Mouse (Mus musculus) monocyte, adult 5-6 weeks (primary cell): ENCODE data around the gene Bex3. TPM values are rescaled to one million over a fixed set of nuclear protein-coding genes. Genes with fewer than 3 reads are reported as not detected.

Experiments
- ATAC-seq: fragments of 153-309, 156-312 bp; replicated peaks from 2 replicates; pipeline ENCODE4 v1.8.0; 2017; ENCODE audit warnings: mild to moderate bottlenecking; ENCODE audit not compliant: low TSS enrichment, insufficient number of reproducible peaks, severe bottlenecking, poor library complexity, low FRiP score
- total RNA-seq: library from RNA; stranded (forward); fragments of 200-1000, 200-491, 200-594 nt; gene quantifications from 3 replicates; pipeline ENCODE4 v1.2.3, GENCODE M21; 2017

Gene Bex3
- total RNA-seq, 1 experiment from 2014 or later: 21.1 TPM

DNA sequence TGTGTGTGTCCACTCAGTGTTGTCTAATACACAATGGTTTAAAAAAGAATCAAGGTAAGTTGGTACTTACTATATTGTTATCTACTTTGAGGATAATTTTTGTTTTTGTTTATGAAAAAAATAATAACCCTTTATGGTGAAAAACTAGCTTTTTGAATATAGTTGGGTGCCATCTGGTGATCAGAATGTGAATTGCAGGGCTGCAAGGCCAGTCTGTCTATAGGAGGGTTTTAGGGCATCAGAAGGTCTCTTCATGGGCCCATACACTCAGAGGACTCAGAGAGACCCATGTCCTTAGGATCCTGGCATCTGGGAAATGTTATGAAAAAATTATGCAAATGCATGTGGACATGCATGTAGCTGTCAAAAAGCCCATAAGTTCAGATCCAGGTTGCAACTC lies 34.2 kb downstream of the Bex3 start:
- no peak for ATAC-seq

DNA sequence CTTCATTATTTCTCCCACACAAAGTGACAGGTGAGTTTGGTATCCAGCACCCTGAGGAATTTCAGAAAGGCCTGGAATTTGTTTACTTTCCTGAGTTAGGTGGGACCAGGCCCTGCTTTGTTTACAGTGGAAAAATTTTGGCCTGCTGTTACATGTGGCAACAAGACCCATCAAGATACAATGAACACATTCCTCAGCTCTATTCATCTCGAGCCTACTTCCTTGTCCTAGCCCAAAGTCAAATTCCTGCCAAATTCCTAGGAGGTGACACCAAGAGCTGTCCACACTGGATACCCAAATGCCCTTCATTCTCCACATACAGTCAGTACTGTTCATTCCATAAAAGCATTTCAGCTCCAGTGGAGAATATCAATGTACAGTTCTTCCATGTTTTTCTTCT lies 36.1 kb downstream of the Bex3 start:
- no peak for ATAC-seq

DNA sequence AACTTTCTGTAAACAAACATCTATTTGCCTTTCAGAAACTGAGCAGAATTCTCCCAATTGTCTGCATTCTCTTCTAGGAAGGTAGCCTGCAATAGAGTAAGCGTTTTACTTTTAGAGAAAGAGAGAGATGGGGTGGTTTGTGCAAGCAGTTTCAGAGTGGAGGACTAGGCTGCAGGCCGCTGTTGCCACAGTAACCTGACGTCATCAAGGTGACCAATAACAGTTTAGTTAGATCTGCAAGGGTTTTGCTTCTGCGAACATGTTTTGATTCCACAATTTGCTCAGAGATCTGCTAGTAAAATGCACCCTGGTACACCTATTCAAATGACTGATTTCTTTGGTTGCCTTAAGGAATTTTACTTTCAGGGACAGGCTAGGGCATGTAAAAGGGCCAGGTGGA lies 43.2 kb downstream of the Bex3 start:
- ATAC-seq: no peak

DNA sequence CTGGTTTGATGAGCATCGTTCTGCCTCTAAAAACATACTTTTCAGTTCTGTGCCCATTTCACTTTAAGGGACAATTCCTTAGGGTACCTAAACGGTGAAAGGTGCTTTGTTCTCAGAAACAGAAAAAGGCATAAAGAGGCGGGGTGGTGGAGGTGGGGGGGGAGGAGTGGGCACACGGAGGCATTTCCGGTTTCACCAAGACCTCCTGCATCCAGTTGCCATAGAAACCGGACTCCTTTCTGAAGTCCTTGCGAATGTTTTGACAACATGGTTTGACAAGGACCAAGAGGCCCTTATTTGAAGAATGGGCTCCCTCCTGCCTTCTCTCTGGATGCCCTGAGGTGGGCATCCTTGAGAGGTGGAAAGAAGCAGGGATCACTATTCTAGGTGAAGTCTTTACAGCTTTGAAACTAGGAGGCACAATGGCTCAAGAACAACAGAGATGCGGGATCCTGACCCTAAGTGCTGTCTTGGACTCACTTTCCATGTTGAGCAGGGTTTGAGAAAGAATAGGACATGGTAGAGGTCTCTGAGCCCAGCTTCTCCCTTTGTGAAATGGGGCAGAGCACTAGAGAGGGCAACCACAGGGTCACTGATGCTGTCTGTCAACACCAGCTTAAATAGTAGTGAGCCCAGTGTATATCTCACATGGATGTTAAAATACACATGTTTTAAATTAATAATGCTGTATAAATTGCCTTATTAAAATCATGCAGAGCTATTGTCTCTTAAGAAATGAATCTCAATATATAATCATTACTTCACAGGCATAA lies 43.9 kb downstream of the Bex3 start:
- ATAC-seq: no peak

DNA sequence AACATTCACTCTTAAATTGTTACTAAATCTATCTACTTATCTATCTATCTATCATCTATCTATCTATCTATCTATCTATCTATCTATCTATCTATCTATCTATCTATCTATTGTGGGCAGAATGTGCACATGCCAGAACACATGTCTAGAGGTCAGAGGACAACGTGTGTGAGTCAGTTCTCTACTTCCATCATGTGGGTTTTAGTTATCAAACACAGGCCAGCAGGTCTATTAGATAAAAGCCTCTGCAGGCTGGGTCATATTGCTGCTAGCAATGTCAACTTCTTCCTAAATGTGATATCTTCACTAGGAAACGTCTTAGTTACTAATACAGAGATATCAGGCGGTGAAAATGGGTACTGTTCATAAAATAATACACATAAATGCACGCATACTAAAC lies 49.9 kb downstream of the Bex3 start:
- no peak for ATAC-seq

Other genes starting within 250 kb of the Bex3 start
- not detected in 3 replicates for gene Arxes1, start 236.9 kb upstream of the Bex3 start, total RNA-seq
- not detected in 3 replicates for gene Bex2, start 202.0 kb upstream of the Bex3 start, total RNA-seq
- not detected in 3 replicates for gene Nxf3, start 185.0 kb upstream of the Bex3 start, total RNA-seq
- gene Bex4, start 131.3 kb upstream of the Bex3 start, total RNA-seq: not detected in 3 replicates
- gene Tceal8, start 97.9 kb upstream of the Bex3 start, total RNA-seq: 6.5 to 17.3 TPM (median 15.9 TPM) in 3 replicates
- gene Tceal5, start 66.4 kb upstream of the Bex3 start, total RNA-seq: not detected in 3 replicates
- not detected in 3 replicates for gene Tceal7, start 55.5 kb upstream of the Bex3 start, total RNA-seq
- not detected in 3 replicates for gene Bex1, start 54.7 kb upstream of the Bex3 start, total RNA-seq
- gene Tceal9, start 25.2 kb upstream of the Bex3 start, total RNA-seq: 77.6 to 89.2 TPM (median 85.4 TPM) in 3 replicates
- gene Kir3dl1, start 247.7 kb downstream of the Bex3 start, total RNA-seq: not detected in 3 replicates